Mouse (Mus musculus) lung, adult 10 weeks (tissue): ENCODE measurements around the gene Opn3. TPM values are rescaled to one million over a fixed set of nuclear protein-coding genes. Genes with fewer than 3 reads are reported as not detected.

Source experiments
- polyA plus RNA-seq: library from polyadenylated mRNA; stranded (reverse); fragments of 350-450 nt; fragmentation: Illumina TruSeq; extraction: RNeasy Lipid Tissue Mini Kit (QIAGEN cat#74804); gene quantifications from one replicate; pipeline ENCODE4 v1.2.3, GENCODE M21; 2014; ENCODE audit warnings: low read depth, low replicate concordance; ENCODE audit not compliant: insufficient read depth

The Opn3 gene
- polyA plus RNA-seq: 1.6 TPM

DNA sequence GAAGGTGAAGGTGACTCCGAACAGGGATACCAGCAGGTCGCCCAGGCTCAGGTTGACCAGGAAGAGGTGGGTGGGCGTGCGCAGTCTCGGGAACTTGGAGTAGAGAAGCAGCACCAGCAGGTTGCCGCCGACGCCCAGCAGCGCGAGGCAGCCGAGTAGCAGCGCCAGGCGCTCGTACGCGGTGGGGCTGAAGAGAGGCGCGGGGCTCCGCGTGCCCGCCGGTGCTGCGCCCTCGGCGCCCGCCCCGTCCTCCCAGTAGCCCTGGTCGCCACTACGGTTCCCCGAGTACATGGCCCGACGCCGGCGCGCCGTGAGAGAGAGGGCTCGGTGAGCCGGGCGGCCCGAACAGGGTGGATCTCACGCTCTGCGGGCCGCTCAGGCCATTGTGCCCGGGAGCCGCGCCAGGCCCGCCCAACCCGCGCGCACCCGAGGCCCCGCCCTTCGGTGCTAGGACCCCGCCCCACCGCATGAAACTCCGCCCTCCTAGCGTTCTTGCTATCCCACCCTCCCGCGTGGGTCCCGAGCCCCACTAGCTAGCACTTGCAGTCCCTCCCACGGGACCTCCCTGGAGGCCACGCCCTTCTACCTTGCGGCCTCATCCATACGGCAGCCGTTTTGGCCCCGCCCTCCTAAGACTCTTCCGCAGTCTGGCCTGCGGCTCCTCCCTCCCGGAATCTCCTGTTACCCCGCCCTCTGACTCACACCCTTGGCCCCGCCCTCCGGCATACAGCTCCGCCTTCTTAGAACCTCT is at the start of gene Opn3, which contains the start of gene Chml:
TSS of gene Opn3 (minus strand) at position 531 of the 751 bp plus-strand sequence.
TSS of gene Chml (minus strand) at position 656 of the 751 bp plus-strand sequence.

DNA sequence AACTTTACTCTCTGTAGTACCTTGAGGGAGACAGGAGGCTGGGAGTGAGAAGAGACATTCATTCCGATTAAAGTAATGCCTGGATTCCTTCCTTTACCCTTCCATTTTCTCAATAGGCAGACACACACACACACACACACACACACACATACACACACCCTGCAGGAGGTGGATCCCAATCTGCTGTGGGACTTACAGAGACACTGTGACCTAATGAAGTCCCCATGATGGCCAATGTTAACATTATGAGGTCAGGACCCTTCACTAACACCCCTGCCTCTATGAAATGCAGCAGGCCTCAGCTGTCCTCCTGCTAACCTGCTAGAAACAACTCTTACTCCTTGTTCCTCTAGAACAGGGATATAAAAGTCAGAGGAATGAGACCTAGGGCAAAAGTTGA is 5.7 kb upstream of the Opn3 start, which contains the start of gene Wdr64:
TSS of gene Wdr64 (plus strand) at position 301 of the 400 bp plus-strand sequence.

DNA sequence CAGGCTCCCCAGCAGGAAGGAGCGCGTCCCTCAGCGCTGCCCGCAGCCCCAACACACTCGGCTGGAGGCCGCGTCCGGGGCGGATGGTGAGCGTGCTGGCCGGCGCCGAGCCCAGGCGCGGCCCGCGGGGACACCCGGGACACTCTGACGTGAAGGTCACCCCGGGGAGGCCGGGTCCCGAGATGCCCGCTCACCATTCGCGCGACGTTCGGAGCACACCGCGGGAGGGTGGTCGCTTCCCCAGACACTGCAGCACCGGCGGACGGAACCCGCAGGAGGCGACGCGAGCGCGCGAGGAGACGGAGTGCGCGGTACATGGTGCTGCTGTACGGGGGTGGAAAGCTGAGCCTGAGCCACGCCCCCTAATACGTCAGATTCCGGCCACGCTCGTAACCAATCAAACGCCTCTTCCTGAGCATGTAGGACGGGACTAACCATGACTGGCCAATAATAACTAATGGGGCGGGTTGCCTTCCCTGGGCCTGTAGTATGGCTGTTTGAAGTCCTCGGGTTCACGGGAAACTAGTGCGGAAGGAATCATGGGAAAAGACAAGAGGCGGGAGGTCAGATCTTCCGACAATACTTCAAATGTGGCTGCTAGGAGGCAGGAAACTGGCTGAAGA is 67.2 kb downstream of the Opn3 start, which contains the start of gene Fh1:
TSS of gene Fh1 (minus strand) at position 379 of the 623 bp plus-strand sequence.

DNA sequence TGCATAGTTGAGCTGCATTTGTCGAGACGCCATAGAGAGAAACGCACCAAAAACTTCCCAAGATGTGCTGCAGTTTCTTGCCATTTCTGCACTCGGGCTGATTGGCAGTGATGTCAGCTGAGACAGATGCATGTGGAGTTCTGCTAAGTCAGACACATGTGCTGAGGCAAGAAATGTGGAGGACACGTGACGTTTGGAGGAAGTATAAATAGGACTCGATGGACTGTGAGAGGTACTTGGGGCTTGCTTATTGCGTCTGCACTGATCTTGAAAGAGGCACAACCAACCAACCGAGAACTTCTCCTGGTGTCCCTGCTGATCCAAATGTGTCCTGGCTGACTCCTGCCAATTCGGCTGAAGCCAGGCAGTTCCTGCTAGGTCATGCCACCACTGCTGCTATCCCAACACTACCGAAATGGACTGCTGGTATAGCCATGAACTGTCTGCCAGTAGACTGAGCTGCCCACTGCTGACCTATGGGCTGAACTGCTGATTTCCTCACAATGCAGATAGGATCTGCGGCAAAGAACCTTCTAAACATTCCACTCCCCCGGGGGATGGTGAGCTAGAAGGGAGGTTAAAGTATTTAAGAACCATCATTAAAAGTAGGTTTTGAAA is 72.7 kb downstream of the Opn3 start, which contains the start of gene Kmo:
TSS of gene Kmo (plus strand) at position 568 of the 618 bp plus-strand sequence.

Other genes with a start within 250 kb of the Opn3 start
- gene Rgs7, start 200.3 kb downstream of the Opn3 start, polyA plus RNA-seq: 0.18 TPM
- gene Kmo, start 72.4 kb downstream of the Opn3 start, polyA plus RNA-seq: 3.1 TPM
- gene Fh1, start 67.1 kb downstream of the Opn3 start, polyA plus RNA-seq: 79.1 TPM
- gene Chml, start 125 bp upstream of the Opn3 start, polyA plus RNA-seq: 2.6 TPM
- not detected for gene Wdr64, start 5.8 kb upstream of the Opn3 start, polyA plus RNA-seq
- 0.55 TPM for gene Exo1, start 187.8 kb upstream of the Opn3 start, polyA plus RNA-seq
- gene Gm38100, start 227.6 kb upstream of the Opn3 start, polyA plus RNA-seq: not detected